Mouse (Mus musculus): Measurements from ENCODE around the gene AC124108.1.

AC124108.1 gene

GRCm38 (mm10) chr1:132200562-132201510 is 9.6 kb downstream of the AC124108.1 start:
- DNase-seq (ENCODE audit: low read depth, low spot score), result peak; percentile 86

GRCm38 (mm10) chr1:132201511-132201860 is 10.2 kb downstream of the AC124108.1 start:
- DNase-seq (ENCODE audit: low read depth, low spot score), result no peak

- DNase-seq (ENCODE audit: low read depth, low spot score), result no peak
Observed at GRCm38 (mm10) chr1:132201936-132202335, 10.7 kb downstream of the AC124108.1 start.

GRCm38 (mm10) chr1:132202771-132203170 is 11.5 kb downstream of the AC124108.1 start:
- no peak for DNase-seq (ENCODE audit: low read depth, low spot score)

GRCm38 (mm10) chr1:132205958-132206357 is 14.7 kb downstream of the AC124108.1 start:
- DNase-seq (ENCODE audit: low read depth, low spot score), result no peak

GRCm38 (mm10) chr1:132206828-132207227 is 15.6 kb downstream of the AC124108.1 start:
- no peak for DNase-seq (ENCODE audit: low read depth, low spot score)

GRCm38 (mm10) chr1:132208154-132208553 is 16.9 kb downstream of the AC124108.1 start:
- no peak for DNase-seq (ENCODE audit: low read depth, low spot score)

- DNase-seq (ENCODE audit: low read depth, low spot score), result no peak
Observed at GRCm38 (mm10) chr1:132209400-132209799, 18.1 kb downstream of the AC124108.1 start.

GRCm38 (mm10) chr1:132210922-132211321 is 19.7 kb downstream of the AC124108.1 start:
- DNase-seq (ENCODE audit: low read depth, low spot score), result peak; percentile 58

- no peak for DNase-seq (ENCODE audit: low read depth, low spot score)
Observed at GRCm38 (mm10) chr1:132211672-132212071, 20.4 kb downstream of the AC124108.1 start.

GRCm38 (mm10) chr1:132212218-132212617 is 21.0 kb downstream of the AC124108.1 start:
- DNase-seq (ENCODE audit: low read depth, low spot score), result no peak

GRCm38 (mm10) chr1:132213076-132213475 is 21.8 kb downstream of the AC124108.1 start:
- DNase-seq (ENCODE audit: low read depth, low spot score), result no peak

GRCm38 (mm10) chr1:132216276-132216675 is 25.0 kb downstream of the AC124108.1 start:
- no peak for DNase-seq (ENCODE audit: low read depth, low spot score)

- no peak for DNase-seq (ENCODE audit: low read depth, low spot score)
Observed at GRCm38 (mm10) chr1:132221627-132222026, 30.4 kb downstream of the AC124108.1 start.

- DNase-seq (ENCODE audit: low read depth, low spot score), result no peak
Observed at GRCm38 (mm10) chr1:132222166-132222565, 30.9 kb downstream of the AC124108.1 start.

GRCm38 (mm10) chr1:132226297-132227080 is 35.2 kb downstream of the AC124108.1 start:
- no peak for DNase-seq (ENCODE audit: low read depth, low spot score)

- no peak for DNase-seq (ENCODE audit: low read depth, low spot score)
Observed at GRCm38 (mm10) chr1:132229667-132230066, 38.4 kb downstream of the AC124108.1 start, which contains the start of gene Gm10188. Gm10188 (minus strand) TSS chr1:132229767.

GRCm38 (mm10) chr1:132231470-132232274 is 40.4 kb downstream of the AC124108.1 start:
- DNase-seq (ENCODE audit: low read depth, low spot score), result no peak

GRCm38 (mm10) chr1:132233566-132233965 is 42.3 kb downstream of the AC124108.1 start:
- DNase-seq (ENCODE audit: low read depth, low spot score), result peak; percentile 80

- DNase-seq (ENCODE audit: low read depth, low spot score), result no peak
Observed at GRCm38 (mm10) chr1:132234757-132235273, 43.6 kb downstream of the AC124108.1 start.

GRCm38 (mm10) chr1:132237585-132238159 is 46.4 kb downstream of the AC124108.1 start:
- DNase-seq (ENCODE audit: low read depth, low spot score), result peak; percentile 68
